Mouse (Mus musculus) CD4-positive, CD25-positive, alpha-beta regulatory T cell, adult 2 months (primary cell): Measurements from ENCODE around the gene Prox2.
A peak's percentile ranks its signal among the peaks of the same experiment; 100 is the strongest.

ENCODE experiments used
- DNase-seq: peaks from one replicate; pipeline ENCODE4 v3.0.0-alpha.2; 2012; ENCODE audit warnings: low read depth, low spot score

The Prox2 gene

DNA sequence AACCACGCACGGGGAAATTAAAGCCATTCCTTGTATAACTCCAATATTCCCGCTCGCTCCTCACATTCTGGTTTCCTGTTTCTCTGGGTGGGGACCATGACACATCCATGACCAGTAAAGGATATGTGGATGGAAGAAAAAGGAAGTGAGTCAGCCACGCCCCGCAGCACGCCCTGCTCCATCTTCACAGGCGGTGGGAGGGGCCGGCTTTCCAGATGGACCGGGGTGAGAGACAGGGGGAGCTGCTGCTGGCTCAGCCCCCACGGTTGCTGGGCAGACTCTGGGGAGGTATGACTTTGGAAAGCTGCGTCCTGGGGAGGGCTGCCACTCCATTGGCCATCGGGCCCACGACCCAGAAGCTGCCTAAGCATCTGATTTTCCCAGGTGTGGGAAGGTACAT lies 16.5 kb downstream of the Prox2 start:
- DNase-seq, result no peak

DNA sequence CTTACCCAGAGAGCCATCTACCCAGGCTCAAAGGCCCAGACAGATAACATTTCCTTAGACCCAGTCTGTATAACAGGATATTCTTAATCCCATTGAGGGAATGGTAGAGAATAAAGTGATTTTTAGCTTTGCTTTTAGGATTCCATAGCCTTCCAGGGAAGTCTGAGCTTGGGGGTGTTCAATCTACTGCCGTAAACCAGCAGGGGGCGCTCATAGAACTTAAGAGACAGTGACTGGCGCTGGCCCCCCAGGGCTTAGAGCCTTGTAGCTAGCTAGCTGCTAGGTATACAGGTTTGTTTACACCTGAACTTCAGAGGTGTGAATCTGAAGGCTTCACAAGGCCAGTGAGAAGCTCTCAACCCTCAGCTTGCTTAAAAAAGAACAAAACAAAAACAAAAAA lies 18.3 kb downstream of the Prox2 start:
- DNase-seq, result peak; percentile 84

DNA sequence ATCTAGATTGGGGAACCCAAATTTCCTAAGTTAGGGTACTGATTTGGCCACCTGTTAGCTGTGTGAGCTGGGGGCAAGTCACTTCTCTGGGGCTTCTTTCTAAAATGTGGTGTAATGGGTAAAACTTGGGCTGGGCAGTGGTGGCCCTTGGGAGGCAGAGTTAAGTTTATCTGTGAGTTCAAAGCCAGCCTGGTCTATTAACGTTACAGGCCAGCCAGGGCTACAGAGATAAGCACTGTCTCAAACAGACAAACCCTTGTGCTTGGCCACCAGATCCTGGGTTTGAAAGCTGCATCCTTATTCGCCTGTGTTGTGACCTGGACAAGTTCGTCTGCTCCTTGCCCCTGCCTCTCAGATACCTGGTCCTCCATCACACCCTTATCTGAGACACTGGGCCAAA lies 19.4 kb downstream of the Prox2 start:
- no peak for DNase-seq

DNA sequence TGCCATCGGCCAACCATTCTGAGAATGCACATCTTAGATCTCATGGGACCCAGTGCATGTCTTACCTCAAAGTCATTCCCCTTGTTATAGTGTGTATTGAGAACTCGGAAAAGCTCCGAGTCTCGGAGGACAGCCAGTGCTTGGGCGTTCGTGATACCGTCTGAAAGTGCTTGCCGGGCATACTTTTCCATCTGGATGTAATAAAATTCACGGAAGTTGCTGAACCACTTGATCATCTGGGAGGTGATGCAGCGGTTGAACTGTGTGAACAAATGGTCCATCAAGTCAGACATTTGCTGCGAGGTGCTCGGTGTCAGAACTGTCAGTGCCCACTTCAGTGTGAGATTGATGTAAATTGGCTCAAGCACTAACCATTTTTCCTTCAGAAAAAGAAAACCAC lies 22.7 kb downstream of the Prox2 start:
- DNase-seq, result no peak

DNA sequence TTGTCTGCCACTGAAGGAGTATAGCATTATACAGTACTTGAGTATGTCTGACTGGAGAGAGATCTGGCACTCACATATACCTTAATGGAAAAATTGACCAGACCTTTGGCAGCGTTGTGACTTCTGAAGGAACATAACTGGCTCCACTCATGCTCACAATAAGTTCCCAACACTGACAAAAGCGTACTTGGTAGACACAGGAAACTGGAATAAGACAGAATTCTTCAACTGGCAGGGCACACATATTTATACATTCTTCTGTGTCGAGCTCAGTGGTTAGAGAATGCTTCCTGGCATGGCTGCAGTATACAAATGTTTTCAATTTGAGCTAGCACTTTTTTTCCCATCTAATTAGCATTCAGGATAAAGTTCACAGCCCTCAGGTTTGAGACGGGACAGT lies 25.6 kb downstream of the Prox2 start:
- no peak for DNase-seq

DNA sequence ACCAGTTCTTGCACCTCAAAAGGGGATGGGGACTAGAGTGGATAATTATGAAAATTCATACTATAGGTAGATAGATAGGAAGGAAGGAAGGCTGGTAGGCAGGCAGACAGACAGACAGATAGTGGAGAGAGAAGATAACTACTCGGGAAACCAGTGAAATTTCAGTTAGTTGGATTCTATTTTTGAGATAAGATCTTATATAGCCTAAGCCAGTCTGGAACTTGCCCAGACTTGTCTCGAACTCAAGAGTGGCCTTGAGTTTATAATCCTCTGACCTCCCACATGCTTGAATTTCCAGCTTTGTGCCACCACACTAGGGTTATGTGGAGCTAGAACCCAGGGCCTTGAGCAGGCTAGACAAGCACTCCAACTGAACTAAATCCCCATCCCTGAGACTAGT lies 26.3 kb downstream of the Prox2 start:
- DNase-seq, result no peak

DNA sequence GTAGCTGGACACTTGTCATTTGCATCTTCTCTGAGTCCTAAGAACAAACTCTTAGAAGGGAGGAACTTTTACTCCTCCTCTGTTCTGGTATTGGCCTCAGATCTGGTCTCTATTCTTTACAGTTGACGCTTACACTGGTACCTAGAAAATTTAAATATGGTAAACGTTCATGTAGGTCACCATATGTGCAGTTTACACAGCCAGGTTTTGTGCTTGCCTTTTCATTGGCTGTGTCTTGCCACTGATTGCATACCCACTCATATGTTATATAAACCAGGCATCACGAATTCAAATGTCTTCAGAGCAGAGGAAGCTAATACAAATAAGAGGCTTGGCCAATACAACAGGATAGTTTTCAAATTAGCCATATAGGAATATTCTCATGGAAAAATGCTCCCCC lies 33.5 kb downstream of the Prox2 start:
- DNase-seq, result no peak

DNA sequence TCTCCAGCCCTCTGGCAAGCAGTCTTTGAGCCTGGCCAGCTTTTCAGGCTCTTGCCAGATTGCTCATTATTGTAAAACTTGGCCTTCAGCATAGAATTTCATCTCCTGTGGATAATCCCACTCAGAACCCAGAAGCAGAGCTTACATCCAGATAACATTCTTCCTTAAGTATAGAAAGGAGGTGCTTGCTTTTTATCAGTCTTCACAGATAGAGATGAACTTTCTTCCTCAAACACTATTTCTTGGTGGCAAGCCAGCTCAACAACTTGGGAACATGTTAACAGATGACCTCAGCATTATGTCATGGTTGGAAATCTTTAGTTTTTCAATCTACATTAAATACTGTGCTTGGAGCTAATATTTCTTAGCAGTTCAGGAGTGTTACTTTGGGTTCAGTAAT lies 39.5 kb downstream of the Prox2 start:
- no peak for DNase-seq

DNA sequence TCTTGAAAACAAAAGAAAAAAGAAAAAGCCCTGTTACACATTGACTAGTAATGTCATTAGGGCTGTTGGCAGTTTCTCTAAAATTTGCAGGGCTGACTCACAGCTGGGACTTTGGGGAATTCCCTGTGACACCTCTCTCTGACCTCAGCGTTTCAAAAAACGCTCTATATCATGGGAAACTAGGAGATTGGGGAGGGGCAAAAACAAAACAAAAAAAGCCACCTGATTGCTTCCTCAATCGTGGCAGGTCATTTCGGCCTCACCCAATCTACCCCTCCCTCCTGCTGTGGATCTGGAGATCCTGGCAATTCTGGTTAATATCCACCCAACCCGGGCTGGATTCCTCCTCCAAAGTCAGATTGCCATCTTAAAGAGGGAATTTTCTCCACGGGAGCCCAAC lies 59.3 kb downstream of the Prox2 start:
- DNase-seq, result peak; percentile 45
